Mouse (Mus musculus): ENCODE results near the gene Gucy2g. TPM values are rescaled to one million over a fixed set of nuclear protein-coding genes. Genes with fewer than 3 reads are reported as not detected.

The Gucy2g gene
- polyA plus RNA-seq, 1 experiment from 2014 or later, result 0.05 TPM

DNA sequence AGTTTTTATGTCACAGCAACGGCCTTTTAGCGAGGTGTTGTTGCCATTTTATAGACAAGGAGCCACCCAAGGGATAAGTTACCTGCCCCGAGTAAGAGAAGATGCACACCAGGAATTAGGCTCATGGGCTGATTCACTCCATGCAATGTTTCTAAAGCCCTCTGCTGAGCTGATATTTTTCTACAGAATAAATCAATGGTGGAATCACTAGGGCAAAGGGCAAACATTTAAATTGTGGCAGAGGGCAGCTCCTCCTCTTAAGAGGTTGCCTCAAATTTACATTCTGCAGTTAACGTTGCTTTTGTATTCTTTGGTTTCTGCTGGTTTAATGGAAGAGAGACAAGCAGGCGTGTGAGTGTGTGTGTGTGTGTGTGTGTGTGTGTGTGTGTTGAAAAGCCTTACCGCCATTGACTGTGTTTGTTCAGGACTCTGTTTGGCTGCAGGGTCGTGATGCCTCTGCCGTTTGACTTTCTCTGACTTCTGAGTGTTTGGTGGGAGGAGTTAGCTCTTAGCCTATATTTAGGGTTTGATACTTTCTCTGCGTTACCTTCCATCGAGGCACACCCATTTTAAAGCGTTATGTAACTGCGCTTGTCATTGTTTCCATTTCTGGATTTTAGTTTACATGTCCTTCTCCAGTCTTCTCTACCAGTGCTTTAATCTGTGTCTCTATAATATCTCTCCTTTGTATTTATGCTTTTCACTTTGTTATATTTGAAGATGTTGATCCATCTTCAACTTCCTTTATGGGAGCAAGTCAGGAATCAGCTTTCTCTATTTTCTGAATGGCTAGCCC, 19.6 kb upstream of the Gucy2g start:
- Histone ChIP-seq H3K36me3 (no peaks in the 10 kb centered on the region), H3K4me3 (no peak overlapping the region), H3K9ac (no peak overlapping the region), H3K27me3 (no peaks in the 10 kb centered on the region), H3K9me3 (no peaks in the 10 kb centered on the region), H3K4me1 (peaks cover 28% of the 10 kb centered on the region), H3K4me2 (no peak overlapping the region), H3K27ac (0 out of 2 replicates have a peak overlapping the region, but pooled peaks have one; percentile 2)
- WGBS, result 35% methylated on average over 12 of the region's 12 CpGs
- ATAC-seq (ENCODE audit: borderline replicate concordance, extremely low read depth, low FRiP score, low TSS enrichment), result no peak

DNA sequence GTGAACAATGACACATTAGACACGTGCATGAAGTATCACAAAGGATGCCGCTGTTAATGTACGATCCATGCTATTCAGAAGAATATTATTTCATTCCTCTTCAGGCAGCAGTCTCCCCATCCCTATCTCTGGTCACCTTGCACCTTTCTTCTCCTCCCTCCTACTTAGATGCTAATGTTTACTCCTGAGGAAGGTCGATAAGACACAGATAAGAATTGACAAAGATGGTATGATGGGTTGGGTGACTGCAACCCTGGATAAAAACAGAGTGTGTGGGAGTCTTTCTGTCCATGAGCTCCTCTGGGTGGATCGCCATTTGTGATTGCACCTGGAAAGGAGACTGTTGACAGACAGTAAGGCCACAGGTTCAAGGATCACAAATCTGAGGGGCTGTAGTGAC, 17.5 kb upstream of the Gucy2g start:
- Histone ChIP-seq H3K4me2 (no peak overlapping the region), H3K9ac (no peak overlapping the region), H3K4me1 (peaks cover 36% of the 10 kb centered on the region), H3K4me3 (no peak overlapping the region), H3K36me3 (no peaks in the 10 kb centered on the region), H3K9me3 (no peaks in the 10 kb centered on the region), H3K27ac (peak overlapping the region; percentile 41; the same call in 1 of the 2 replicates), H3K27me3 (no peaks in the 10 kb centered on the region)
- no peak for ATAC-seq (ENCODE audit: borderline replicate concordance, extremely low read depth, low FRiP score, low TSS enrichment)
- 72% methylated on average over 5 of the region's 5 CpGs for WGBS

DNA sequence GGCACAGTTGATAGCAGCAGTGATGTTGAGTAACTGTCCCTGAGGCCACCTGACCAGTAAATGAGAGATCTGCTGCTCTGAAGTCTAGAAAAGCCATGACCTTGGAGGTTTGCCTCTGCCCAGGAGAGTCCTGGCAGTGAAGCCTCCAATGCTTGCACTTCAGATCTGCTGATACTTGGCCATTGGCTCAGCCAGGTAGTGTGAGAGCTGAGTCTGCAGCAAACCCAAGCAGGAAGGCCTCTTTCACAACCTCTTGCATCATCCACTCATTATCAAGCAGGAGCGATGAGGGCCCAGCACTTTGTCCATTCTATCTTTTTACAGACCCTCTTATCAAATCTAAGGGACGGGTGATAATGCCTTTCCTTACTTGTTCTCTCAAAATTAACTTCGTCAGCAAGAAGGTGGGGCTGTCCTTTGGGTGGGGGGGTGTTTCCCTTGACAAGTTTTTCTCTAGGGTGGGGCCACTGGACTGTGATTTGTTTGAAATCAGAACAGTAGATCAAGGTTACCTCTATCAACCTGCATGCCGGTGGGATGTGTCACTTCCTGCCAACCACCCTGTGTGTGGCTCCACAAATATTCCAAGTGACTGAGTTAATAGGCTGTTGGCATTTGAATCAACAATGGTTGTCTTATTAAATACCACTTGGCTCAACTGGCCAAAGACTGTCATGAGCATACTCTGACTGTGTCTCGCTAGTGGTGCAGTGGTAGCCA, 16.8 kb upstream of the Gucy2g start:
- ATAC-seq (ENCODE audit: borderline replicate concordance, extremely low read depth, low FRiP score, low TSS enrichment), result no peak
- Histone ChIP-seq H3K4me2 (no peak overlapping the region), H3K27ac (peak overlapping the region; percentile 55), H3K4me3 (no peak overlapping the region), H3K27me3 (no peaks in the 10 kb centered on the region), H3K4me1 (peaks cover 36% of the 10 kb centered on the region), H3K36me3 (no peaks in the 10 kb centered on the region), H3K9ac (no peak overlapping the region), H3K9me3 (no peaks in the 10 kb centered on the region)
- WGBS, result 47% methylated on average over 5 of the region's 5 CpGs

DNA sequence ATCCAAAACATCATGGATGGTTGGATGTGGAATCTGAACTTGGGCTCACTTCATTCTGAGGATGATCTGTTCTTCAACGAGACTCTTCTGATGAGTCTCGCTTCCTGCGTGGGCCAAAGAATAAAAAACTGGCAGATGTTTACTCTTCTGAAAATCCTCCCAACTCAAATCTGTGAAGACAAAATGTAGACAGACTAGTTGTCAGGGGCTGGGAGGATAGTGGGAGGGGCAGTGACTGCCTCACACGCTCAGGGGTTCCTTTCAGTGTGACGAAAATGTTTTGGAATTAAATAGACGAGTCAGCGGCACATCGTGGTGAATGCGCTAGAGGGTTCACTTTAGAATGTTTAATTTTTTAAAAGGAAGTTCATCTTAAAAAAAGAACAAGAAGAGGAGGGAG, 15.1 kb upstream of the Gucy2g start:
- Histone ChIP-seq H3K36me3 (no peaks in the 10 kb centered on the region), H3K9me3 (no peaks in the 10 kb centered on the region), H3K4me1 (peaks cover 36% of the 10 kb centered on the region), H3K4me2 (peak overlapping the region; percentile 24; the same call in 1 of the 2 replicates), H3K27me3 (no peaks in the 10 kb centered on the region), H3K27ac (peak overlapping the region; percentile 55), H3K9ac (no peak overlapping the region), H3K4me3 (no peak overlapping the region)
- WGBS, result 42% methylated on average over 9 of the region's 9 CpGs
- no peak for ATAC-seq (ENCODE audit: borderline replicate concordance, extremely low read depth, low FRiP score, low TSS enrichment)

DNA sequence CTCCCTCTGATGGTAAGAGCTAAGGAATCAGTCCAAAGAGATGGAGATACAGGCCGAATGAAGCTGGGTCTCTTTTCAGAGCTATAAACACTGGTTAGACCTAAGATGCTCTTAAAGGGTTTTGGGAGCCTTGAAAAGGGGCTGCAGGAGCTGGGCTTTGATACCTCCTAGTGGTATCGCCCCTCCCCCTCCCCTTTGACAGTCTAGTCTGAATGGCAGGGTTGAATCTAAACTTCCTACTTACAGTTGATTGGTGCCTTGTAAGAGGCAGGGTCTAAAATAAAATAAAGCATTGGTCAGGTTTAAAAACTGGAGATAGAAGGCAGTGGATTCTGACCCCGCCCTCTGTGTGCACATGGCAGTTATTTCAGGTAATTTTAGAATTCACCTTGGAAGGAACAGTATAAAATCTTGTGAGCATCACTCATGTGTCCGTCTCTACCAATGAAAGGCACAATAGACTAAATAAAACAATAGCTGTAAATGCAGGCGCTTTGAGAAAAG, 13.5 kb upstream of the Gucy2g start:
- Histone ChIP-seq H3K4me1 (peaks cover 30% of the 10 kb centered on the region), H3K36me3 (no peaks in the 10 kb centered on the region), H3K9ac (peak overlapping the region; percentile 72), H3K4me2 (peak overlapping the region; percentile 87), H3K4me3 (peak overlapping the region; percentile 68), H3K27me3 (no peaks in the 10 kb centered on the region), H3K27ac (peak overlapping the region; percentile 97), H3K9me3 (no peaks in the 10 kb centered on the region)
- WGBS, result 14% methylated on average over 5 of the region's 5 CpGs
- peak; percentile 66; the same call in 1 of the 2 replicates for ATAC-seq (ENCODE audit: borderline replicate concordance, extremely low read depth, low FRiP score, low TSS enrichment)

DNA sequence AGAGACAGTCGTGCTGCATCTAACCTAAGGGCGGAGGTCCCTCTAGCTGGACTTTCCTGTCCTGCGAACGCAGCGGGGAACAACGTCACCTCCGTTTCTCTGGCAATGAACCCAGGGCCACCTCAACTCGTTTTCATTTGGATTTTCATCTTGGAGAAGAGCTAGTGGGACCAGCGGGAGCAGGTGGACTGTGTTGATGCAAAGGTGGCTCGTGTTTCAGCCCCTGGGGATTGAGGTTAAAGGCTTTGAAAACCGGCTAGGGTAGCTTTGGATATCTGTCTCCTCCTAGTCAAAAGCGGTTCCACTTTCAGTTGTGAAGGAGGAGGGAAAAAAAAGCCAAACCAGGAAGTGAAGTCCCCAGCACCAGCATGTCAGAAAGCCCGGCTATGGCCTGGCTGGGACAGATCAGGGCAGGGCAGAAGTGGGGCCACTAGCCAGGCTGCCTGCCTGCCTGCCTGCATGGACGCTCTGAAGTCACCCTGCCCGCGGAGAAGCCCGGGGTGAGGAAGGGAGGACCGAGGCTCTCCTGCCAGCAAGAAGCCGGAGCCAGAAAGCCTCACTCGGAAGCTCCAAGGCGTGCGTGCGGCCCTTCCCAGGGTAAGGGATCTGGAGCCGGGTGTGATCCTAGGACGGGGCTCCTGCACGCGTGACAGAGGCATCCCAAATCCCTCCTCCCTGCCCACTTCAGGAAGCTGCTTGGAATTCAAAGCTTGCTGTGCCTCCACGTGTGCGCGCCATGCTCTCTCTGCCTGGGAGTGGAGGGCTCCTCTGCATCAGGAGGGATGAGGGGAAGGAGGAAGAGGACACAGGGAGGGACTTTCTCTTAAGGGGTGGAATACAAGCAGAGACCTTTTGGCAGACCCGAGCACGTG, 12.8 kb upstream of the Gucy2g start:
- ATAC-seq (ENCODE audit: borderline replicate concordance, extremely low read depth, low FRiP score, low TSS enrichment), result peak; percentile 74
- peak overlapping the region; percentile 97 for H3K27ac ChIP-seq

DNA sequence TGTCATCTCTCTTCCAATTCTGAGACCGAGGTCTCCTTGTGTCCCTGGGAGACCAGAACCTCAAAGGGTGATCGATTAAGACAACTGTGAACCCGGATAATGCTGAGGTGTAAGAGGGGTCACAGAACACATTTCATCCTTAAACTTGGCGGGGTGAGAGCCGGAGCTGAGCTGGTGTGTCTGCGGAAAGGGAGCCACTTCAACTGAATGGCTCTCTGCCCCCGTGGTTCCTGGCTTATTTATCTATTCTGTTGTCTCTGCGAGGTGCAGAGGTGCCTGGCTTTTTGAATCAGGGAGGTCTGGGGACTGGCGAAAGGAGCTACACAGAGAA, 12.2 kb upstream of the Gucy2g start:
- Histone ChIP-seq H3K9ac (peak overlapping the region; percentile 72), H3K9me3 (no peaks in the 10 kb centered on the region), H3K4me2 (peak overlapping the region; percentile 87), H3K4me3 (peak overlapping the region; percentile 68), H3K27ac (peak overlapping the region; percentile 97), H3K4me1 (peaks cover 27% of the 10 kb centered on the region), H3K36me3 (no peaks in the 10 kb centered on the region), H3K27me3 (no peaks in the 10 kb centered on the region)
- 0% methylated on average over 9 of the region's 9 CpGs for WGBS
- no peak for ATAC-seq (ENCODE audit: borderline replicate concordance, extremely low read depth, low FRiP score, low TSS enrichment)

More for the DNA sequence above, 12.8 kb upstream of the Gucy2g start:
- Histone ChIP-seq H3K4me1 (peaks cover 25% of the 10 kb centered on the region), H3K36me3 (no peaks in the 10 kb centered on the region), H3K9me3 (no peaks in the 10 kb centered on the region), H3K9ac (peak overlapping the region; percentile 72), H3K4me3 (peak overlapping the region; percentile 68), H3K27me3 (no peaks in the 10 kb centered on the region), H3K4me2 (peak overlapping the region; percentile 87)
- under 1% methylated on average over 32 of the region's 32 CpGs for WGBS

DNA sequence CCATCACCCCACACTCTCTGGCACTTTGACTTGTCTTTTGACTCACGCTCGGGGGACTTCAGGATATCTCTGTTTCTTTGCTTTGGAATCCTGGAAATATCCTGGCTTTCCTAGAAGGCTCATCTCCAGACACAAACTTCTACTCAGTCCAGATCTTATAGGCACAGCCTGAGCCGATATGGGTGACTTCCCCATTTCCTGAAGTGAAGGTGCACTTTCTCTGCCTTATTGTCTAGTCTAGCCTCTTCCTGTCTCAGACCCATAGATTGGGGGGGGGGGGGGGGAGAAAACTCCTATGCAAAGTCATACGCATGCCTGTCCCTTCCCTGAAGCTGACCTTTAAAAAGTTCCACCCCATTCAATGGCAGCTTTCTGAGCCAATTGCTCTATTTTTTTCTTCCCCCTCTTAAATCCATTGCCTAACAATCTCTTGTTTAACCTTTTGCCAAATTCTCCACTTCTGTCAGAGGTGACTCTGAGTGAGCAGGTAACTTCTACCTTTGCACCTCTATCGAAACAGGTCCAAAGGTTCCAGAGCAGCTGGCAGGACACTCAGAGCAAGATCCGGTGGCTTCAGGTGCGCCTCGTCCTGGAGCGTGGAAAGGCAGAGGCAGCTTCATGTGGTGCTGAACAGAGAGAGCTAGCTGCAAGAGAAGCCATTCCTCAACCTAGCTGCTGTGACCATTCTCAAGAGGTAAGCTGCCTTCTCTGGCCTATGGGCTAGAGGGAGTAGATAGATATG, 10.5 kb upstream of the Gucy2g start, which contains the start of gene Acsl5:
Gene Acsl5 (plus strand): TSS at position 556 of the 742 bp plus-strand sequence.
- Histone ChIP-seq H3K9ac (no peak within 1 kb of the TSS), H3K27me3 (no peaks in the 10 kb centered on the region), H3K4me3 (no peak within 1 kb of the TSS), H3K27ac (peak within 1 kb of the TSS; percentile 20; the same call in 1 of the 2 replicates), H3K4me1 (peaks cover 21% of the 10 kb centered on the region), H3K9me3 (no peaks in the 10 kb centered on the region), H3K4me2 (no peak within 1 kb of the TSS), H3K36me3 (no peaks in the 10 kb centered on the region)
- ATAC-seq (ENCODE audit: borderline replicate concordance, extremely low read depth, low FRiP score, low TSS enrichment), result no peak
- 86% methylated on average over 9 of the region's 9 CpGs for WGBS

DNA sequence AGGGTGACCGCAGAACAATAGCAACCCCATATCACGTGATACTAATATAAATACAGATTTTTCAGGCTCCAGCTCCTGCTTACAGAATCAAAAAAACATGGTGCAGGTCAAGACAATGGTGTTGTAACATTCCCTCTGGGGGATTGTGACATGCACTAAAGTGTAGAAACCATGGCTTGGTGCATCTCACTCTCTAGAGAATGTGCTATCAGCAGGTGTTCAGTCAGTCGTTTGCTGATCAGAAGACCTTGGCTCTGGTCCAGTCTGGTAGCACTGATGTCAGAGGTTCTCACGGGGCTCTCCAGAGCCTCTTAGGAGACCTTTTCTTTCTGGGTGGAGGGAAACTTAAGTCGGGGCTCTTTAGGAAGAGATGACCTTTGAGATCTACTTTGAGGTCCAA, 9.4 kb upstream of the Gucy2g start:
- Histone ChIP-seq H3K27me3 (no peaks in the 10 kb centered on the region), H3K4me3 (no peak overlapping the region), H3K4me2 (no peak overlapping the region), H3K9me3 (no peaks in the 10 kb centered on the region), H3K27ac (no peak overlapping the region), H3K9ac (no peak overlapping the region), H3K36me3 (no peaks in the 10 kb centered on the region), H3K4me1 (peaks cover 19% of the 10 kb centered on the region)
- ATAC-seq (ENCODE audit: borderline replicate concordance, extremely low read depth, low FRiP score, low TSS enrichment), result no peak
- 64% methylated on average over 5 of the region's 5 CpGs for WGBS

DNA sequence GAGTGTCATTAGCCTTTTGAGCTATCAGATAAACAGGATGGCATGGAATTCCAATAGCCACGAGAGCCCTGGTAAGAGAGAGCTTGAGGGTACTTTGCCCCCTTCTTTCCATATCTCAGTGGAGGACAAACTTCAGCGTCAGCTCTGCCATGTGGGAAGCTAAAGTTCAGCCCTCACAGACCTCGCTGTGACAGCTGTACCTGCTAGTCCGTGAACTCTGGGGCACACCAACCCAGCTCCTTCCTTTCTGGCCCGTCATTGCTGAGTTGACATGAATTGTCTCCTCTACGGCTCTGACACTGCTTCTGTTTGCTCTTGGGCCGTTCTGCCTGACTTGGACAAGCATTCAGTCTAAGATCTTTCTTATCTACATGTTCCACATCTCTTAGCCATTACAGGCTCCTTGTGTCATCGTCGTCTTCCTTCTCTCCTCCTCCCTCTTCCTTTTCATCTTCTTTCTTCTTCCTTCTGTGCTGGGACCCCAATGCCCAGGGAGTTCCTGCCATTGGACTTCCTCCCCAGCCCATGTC, 7.0 kb upstream of the Gucy2g start:
- H3K9me3 ChIP-seq, result no peaks in the 10 kb centered on the region
- 33% methylated on average over 9 of the region's 9 CpGs for WGBS
- H3K4me2 ChIP-seq, result no peak overlapping the region
- no peak overlapping the region for H3K4me3 ChIP-seq
- no peak for ATAC-seq (ENCODE audit: borderline replicate concordance, extremely low read depth, low FRiP score, low TSS enrichment)
- no peaks in the 10 kb centered on the region for H3K36me3 ChIP-seq
- H3K27ac ChIP-seq, result no peak overlapping the region; the same call in 1 of the 2 replicates
- peaks cover 29% of the 10 kb centered on the region for H3K4me1 ChIP-seq
- H3K9ac ChIP-seq, result no peak overlapping the region
- H3K27me3 ChIP-seq, result no peaks in the 10 kb centered on the region

DNA sequence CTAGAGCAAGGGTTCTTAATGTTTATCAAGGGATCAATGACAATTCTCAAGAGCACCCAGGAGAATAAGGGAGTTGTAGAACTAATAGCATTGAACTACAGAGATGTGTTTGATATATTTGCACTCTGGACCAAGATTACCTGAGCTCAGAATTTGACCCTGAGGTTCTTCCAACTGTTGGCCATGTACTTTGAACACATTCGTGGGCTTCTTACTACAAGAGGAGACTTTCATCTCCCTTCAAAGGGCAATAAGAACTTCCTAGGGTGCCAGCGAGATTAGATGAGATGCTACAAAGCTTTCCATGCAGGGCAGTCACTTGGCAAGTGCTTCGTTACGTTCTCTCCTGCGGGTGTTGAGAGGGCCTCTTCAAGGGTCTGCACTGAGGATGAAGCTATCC, 6.5 kb upstream of the Gucy2g start:
- 65% methylated on average over 5 of the region's 5 CpGs for WGBS
- Histone ChIP-seq H3K27ac (no peak overlapping the region), H3K9me3 (no peaks in the 10 kb centered on the region), H3K4me2 (no peak overlapping the region), H3K9ac (no peak overlapping the region), H3K4me1 (peaks cover 29% of the 10 kb centered on the region), H3K36me3 (no peaks in the 10 kb centered on the region), H3K4me3 (no peak overlapping the region), H3K27me3 (no peaks in the 10 kb centered on the region)
- no peak for ATAC-seq (ENCODE audit: borderline replicate concordance, extremely low read depth, low FRiP score, low TSS enrichment)
